Mouse (Mus musculus) midbrain, postnatal 0 days (tissue): ENCODE measurements around the gene Uvrag. TPM values are rescaled to one million over a fixed set of nuclear protein-coding genes. Genes with fewer than 3 reads are reported as not detected.
A peak's percentile ranks its signal among the peaks of the same experiment; 100 is the strongest.

Experiments
- ATAC-seq: fragments of 200-750 bp; cut with Nextera tagmentation; 2 replicates; pipeline ENCODE4 v1.8.0; 2017; ENCODE audit warnings: moderate number of reproducible peaks, mild to moderate bottlenecking, moderate TSS enrichment, moderate library complexity; ENCODE audit not compliant: low FRiP score
- DNase-seq: peaks from one replicate; pipeline ENCODE4 v3.0.0-alpha.2; 2015; ENCODE audit warnings: low spot score
- H3K27ac ChIP-seq: fragments of 300-500 bp; sonication (generic); 2 replicates; pipeline ENCODE4 v1.5.1; 2014; ENCODE audit warnings: low read depth, mild to moderate bottlenecking, low read length, mixed read lengths
- H3K27me3 ChIP-seq: fragments of 300-500 bp; sonication (generic); 2 replicates; pipeline ENCODE4 v1.6.1; 2014; ENCODE audit warnings: low read length, control low read depth, mixed read lengths; ENCODE audit not compliant: insufficient read depth
- H3K36me3 ChIP-seq: fragments of 300-500 bp; sonication (generic); 2 replicates; pipeline ENCODE4 v1.6.1; 2014; ENCODE audit warnings: low read length, control low read depth, mixed read lengths; ENCODE audit not compliant: insufficient read depth
- H3K4me1 ChIP-seq: fragments of 300-500 bp; sonication (generic); 2 replicates; pipeline ENCODE4 v1.6.1; 2014; ENCODE audit warnings: mild to moderate bottlenecking, control low read depth, antibody characterized with exemption, low read length, mixed read lengths; ENCODE audit not compliant: insufficient read depth
- H3K4me2 ChIP-seq: fragments of 300-500 bp; sonication (generic); 2 replicates; pipeline ENCODE4 v1.6.1; 2014; ENCODE audit warnings: low read depth, mild to moderate bottlenecking, low read length, mixed read lengths; ENCODE audit not compliant: poor library complexity, severe bottlenecking
- H3K4me3 ChIP-seq: fragments of 300-500 bp; sonication (generic); 2 replicates; pipeline ENCODE4 v1.5.1; 2014; ENCODE audit warnings: low read depth, mild to moderate bottlenecking, low read length, moderate library complexity
- H3K9ac ChIP-seq: fragments of 300-500 bp; sonication (generic); replicated peaks from 2 replicates; pipeline ENCODE4 v1.6.1; 2014; ENCODE audit warnings: mild to moderate bottlenecking, low read length, moderate library complexity, mixed read lengths; ENCODE audit not compliant: poor library complexity, severe bottlenecking
- H3K9me3 ChIP-seq: fragments of 300-500 bp; sonication (generic); 2 replicates; pipeline ENCODE4 v1.6.1; 2016; ENCODE audit warnings: low read length, control low read depth
- CTCF ChIP-seq: IDR thresholded peaks from 2 replicates; pipeline ENCODE4 v1.5.1; 2016; ENCODE audit warnings: antibody characterized with exemption, mild to moderate bottlenecking
- WGBS: fragments of 180-500 bp; shearing (Covaris S2); extraction: QIAGEN DNeasy Blood & Tissue Kit; methylation state at CpG from one replicate; pipeline ENCODE4 v1.1.7; 2014; 5-methylcytosine and 5-hydroxymethylcytosine counted together
- polyA plus RNA-seq: library from polyadenylated mRNA; unstranded; fragments of >200 nt; fragmentation: Nextera tagmentation; extraction: Ambion mirVana; gene quantifications from 2 replicates; pipeline ENCODE4 v1.2.1, GENCODE M21; 2015
- total RNA-seq: library from RNA; depleted of rRNA; stranded (reverse); fragments of >200 nt; gene quantifications from 2 replicates; pipeline ENCODE4 v1.2.3, GENCODE M21; 2014

The Uvrag gene
- total and polyA plus RNA-seq, 2 experiments from 2014 or later: 19.8 to 23.3 TPM

DNA sequence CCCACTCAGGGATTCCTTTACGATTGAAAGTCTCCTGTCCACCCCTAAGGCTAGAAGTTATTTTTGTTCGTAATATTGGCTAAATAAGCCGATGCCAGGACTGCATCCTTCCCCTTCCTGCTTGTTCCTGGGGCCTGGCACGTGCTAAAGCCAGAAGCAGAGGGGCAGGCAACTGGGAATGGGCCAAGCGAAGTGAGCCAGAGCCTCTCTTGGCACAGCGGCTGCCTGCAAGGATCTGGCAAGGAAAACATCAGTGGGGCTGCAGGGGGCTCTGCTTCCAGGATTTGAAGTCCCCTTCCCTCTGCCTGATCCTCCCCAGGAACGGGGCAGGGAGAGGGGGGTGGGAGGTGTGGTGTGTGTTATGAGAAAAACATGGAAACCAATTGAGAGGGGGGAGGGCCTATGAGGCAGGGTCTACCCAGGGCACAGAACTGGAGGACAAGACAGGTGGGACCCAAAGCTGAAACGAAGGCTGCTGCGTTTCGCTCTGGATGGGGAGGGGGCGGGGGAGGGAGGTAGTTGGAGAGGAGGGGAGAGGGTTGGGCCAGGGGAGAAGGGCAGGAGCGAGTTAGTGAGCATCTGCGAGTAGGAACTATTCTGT lies 265.5 kb downstream of the Uvrag start:
- no peaks in the 10 kb centered on the region for H3K36me3 ChIP-seq
- H3K9me3 ChIP-seq: no peaks in the 10 kb centered on the region
- H3K27ac ChIP-seq: no peak overlapping the region
- no peak overlapping the region for H3K4me3 ChIP-seq
- H3K27me3 ChIP-seq: no peaks in the 10 kb centered on the region
- peak; percentile 79 for DNase-seq
- H3K4me2 ChIP-seq: no peak overlapping the region
- no peak overlapping the region for H3K9ac ChIP-seq
- 23% methylated on average over 13 of the region's 13 CpGs for WGBS
- peaks cover 7% of the 10 kb centered on the region; the same call in 1 of the 2 replicates for H3K4me1 ChIP-seq
- ATAC-seq: 0 out of 2 replicates have a peak, but pooled peaks have one; percentile 36
- TF ChIP-seq CTCF: no peak

DNA sequence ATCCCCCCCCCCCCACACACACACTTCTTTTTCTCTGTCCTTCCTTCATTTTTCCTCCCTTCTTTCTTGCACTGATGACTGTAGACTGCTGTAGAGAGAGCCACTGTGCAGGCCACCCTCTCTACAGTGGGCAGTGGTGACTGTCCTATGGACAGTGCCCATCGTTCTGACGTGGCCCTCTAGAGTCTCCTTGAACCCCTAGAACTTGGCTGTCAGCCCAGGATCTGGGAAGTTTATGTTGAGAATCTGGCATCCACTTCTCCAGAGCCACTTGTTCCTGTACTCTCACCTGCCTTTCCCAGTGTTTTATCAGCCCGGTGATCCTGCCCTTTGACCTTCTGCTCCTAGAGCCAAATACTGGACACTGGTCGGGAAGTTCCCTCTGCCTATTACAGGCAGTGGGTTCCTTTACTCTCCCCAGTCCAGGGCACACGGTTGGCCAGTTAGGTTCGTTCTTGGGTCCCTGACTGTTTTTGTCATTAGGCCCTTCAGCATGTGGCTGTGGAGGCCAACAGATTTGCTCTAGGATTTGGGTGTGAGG lies 266.5 kb downstream of the Uvrag start:
- no peak for TF ChIP-seq CTCF
- ATAC-seq (no peak), DNase-seq (no peak)
- Histone ChIP-seq H3K4me3 (no peak overlapping the region), H3K27ac (no peak overlapping the region), H3K36me3 (no peaks in the 10 kb centered on the region), H3K27me3 (no peaks in the 10 kb centered on the region), H3K4me2 (no peak overlapping the region), H3K4me1 (peaks cover 7% of the 10 kb centered on the region; the same call in 1 of the 2 replicates), H3K9ac (no peak overlapping the region), H3K9me3 (no peaks in the 10 kb centered on the region)
- 53% methylated on average over 6 of the region's 6 CpGs for WGBS

DNA sequence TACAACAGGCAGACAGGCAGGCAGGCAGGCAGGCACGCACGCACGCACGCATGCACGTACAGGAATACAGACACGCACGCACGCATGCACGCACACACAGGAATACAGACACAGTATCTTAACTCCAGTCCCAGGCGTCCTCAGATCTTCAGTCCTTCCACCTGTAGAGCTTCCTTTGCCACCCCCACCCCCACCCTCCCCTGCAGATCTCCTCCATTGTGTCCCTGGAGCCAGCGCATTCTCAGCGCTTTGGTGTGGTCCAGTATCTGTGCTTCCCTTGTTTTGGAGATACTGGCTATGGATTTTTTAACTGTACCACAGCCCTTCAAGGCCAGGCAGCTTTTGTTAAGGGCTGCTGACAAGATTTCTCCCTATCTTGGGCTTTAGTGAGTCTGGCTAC lies 267.6 kb downstream of the Uvrag start:
- H3K4me3 ChIP-seq: no peak overlapping the region
- no peaks in the 10 kb centered on the region for H3K36me3 ChIP-seq
- DNase-seq: no peak
- H3K9ac ChIP-seq: no peak overlapping the region
- ATAC-seq: no peak
- no peaks in the 10 kb centered on the region for H3K27me3 ChIP-seq
- no peaks in the 10 kb centered on the region for H3K9me3 ChIP-seq
- 84% methylated on average over 12 of the region's 12 CpGs for WGBS
- TF ChIP-seq CTCF: no peak
- H3K4me2 ChIP-seq: no peak overlapping the region
- no peak overlapping the region for H3K27ac ChIP-seq
- peaks cover 7% of the 10 kb centered on the region; the same call in 1 of the 2 replicates for H3K4me1 ChIP-seq

DNA sequence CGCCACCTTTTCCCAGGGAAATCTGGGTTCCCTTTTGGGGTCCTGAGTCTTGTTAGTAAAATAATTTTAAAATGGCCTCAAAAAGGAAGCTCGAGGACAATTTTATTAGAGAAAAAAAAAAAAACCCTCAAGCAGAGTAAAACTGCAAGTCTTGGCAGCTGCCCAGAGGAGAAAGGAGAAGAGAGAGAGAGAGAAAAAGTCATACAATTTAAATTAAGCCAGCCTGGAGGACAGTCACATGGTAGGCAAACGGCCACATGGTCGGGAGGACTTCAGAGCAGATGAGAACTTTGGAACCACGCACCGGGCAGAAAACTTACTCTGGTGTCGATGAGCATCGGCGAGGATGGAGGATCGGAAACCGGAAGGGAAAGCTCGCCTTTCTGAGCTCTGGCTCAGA lies 269.1 kb downstream of the Uvrag start:
- TF ChIP-seq CTCF: no peak
- Histone ChIP-seq H3K27ac (no peak overlapping the region), H3K4me3 (no peak overlapping the region), H3K4me2 (no peak overlapping the region), H3K36me3 (no peaks in the 10 kb centered on the region), H3K4me1 (0 out of 2 replicates have a peak, but pooled peaks cover 3% of the 10 kb centered on the region), H3K27me3 (no peaks in the 10 kb centered on the region), H3K9ac (no peak overlapping the region), H3K9me3 (no peaks in the 10 kb centered on the region)
- 81% methylated on average over 12 of the region's 12 CpGs for WGBS
- no peak for ATAC-seq
- no peak for DNase-seq

DNA sequence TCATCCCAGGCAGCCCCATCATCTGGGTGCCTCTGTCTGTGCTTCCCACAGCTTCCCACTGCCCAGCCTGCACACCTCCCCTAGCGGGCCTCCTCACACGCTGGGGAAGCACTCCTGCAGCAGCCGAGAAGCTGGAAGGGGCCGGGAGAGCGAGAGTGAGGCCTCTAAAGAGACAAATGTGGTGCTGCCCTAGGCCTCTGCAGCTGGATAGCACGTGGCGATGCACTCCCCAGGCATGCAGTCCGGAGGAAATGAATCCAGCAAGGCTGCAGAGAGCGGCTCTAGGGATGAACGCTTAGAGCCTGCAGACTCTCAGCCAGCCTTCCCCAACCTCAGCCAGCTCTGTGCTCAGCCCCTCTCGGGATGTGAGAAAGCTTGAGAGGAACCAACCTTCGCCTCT lies 270.1 kb downstream of the Uvrag start:
- no peak for ATAC-seq
- TF ChIP-seq CTCF: no peak
- H3K4me1 ChIP-seq: 0 out of 2 replicates have a peak, but pooled peaks cover 3% of the 10 kb centered on the region
- H3K36me3 ChIP-seq: no peaks in the 10 kb centered on the region
- H3K9me3 ChIP-seq: no peaks in the 10 kb centered on the region
- 28% methylated on average over 12 of the region's 12 CpGs for WGBS
- DNase-seq: no peak
- H3K27ac ChIP-seq: no peak overlapping the region
- no peak overlapping the region for H3K4me2 ChIP-seq
- H3K9ac ChIP-seq: no peak overlapping the region
- no peak overlapping the region for H3K4me3 ChIP-seq
- no peaks in the 10 kb centered on the region for H3K27me3 ChIP-seq

DNA sequence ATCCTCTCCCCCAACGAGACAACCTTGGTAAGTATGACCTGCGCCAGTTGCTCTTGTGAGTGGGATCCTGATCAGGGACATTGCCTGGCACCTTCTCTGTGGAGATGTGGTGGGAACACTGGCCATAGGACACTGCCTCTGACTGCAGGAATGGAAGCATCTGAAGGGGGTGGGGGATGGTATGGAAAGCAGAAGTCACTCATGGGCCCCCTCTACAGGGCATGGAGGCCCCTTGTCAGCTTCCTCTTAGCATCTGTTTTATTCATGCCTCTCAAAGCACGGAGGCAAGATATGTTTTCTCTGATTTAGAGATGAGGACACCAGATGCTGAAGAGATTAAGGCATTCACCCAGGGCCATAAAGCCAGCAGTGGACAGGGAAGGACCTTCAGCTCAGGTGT lies 271.9 kb downstream of the Uvrag start:
- WGBS: 67% methylated on average over 3 of the region's 3 CpGs
- Histone ChIP-seq H3K36me3 (no peaks in the 10 kb centered on the region), H3K9ac (no peak overlapping the region), H3K4me2 (no peak overlapping the region), H3K27me3 (no peaks in the 10 kb centered on the region), H3K27ac (no peak overlapping the region), H3K4me1 (no peaks in the 10 kb centered on the region), H3K4me3 (no peak overlapping the region), H3K9me3 (no peaks in the 10 kb centered on the region)
- ATAC-seq: no peak
- TF ChIP-seq CTCF: no peak; the same call in 1 of the 2 replicates
- DNase-seq: no peak
